Comparison of ENCODE assay signal across 7 mouse cellular contexts in genomic region chr11:120234776-120235181, GRCm38 (mm10). TPM values are rescaled to one million over a fixed set of nuclear protein-coding genes. Genes with fewer than 3 reads are reported as not detected.
DNase-seq lines count a peak whose midpoint lies in the region; ATAC-seq and TF ChIP-seq lines count a peak whose summit lies in the region.

No protein-coding gene starts in this region.

- peaks cover 65% of the 10 kb centered on the region for H3K4me1 ChIP-seq in forebrain, embryonic 10.5 days
- peaks cover 22% of the 10 kb centered on the region for H3K4me1 ChIP-seq in intestine, embryonic 16.5 days (ENCODE audit: control insufficient read depth, insufficient read depth, low read length)
- peaks cover 48% of the 10 kb centered on the region for H3K4me1 ChIP-seq in midbrain, embryonic 10.5 days

- H3K9ac ChIP-seq in intestine, embryonic 16.5 days (ENCODE audit: low read depth, low read length) = peak overlapping the region; percentile 100

- peaks cover 4% of the 10 kb centered on the region; the same call in 1 of the 2 replicates for H3K27me3 ChIP-seq in forebrain, embryonic 10.5 days (ENCODE audit: poor library complexity, severe bottlenecking)
- no peaks in the 10 kb centered on the region for H3K27me3 ChIP-seq in intestine, embryonic 16.5 days (replicated peaks; ENCODE audit: control insufficient read depth, insufficient read depth, low read length)
- H3K27me3 ChIP-seq in midbrain, embryonic 10.5 days (ENCODE audit: low read depth, poor library complexity, severe bottlenecking) = no peaks in the 10 kb centered on the region

- no peak for ATAC-seq in intestine, embryonic 16.5 days
- ATAC-seq in inflammation-experienced regulatory T-cells, adult 6 months = no peak

- WGBS in forebrain, embryonic 10.5 days = under 1% methylated on average over 39 of the region's 39 CpGs
- under 1% methylated on average over 39 of the region's 39 CpGs for WGBS in intestine, embryonic 16.5 days
- WGBS in midbrain, embryonic 10.5 days = 0% methylated on average over 39 of the region's 39 CpGs

- no peak for TF ChIP-seq POLR2A in brain, embryonic 14.5 days (IDR thresholded peaks at IDR 0.05; ENCODE audit: borderline replicate concordance, extremely low read depth, insufficient read depth, insufficient read length, poor library complexity, severe bottlenecking)

- H3K27ac ChIP-seq in forebrain, embryonic 10.5 days = peak overlapping the region; percentile 100
- H3K27ac ChIP-seq in intestine, embryonic 16.5 days (ENCODE audit: low read length) = peak overlapping the region; percentile 89
- H3K27ac ChIP-seq in midbrain, embryonic 10.5 days (replicated peaks) = peak overlapping the region; percentile 100

- no peaks in the 10 kb centered on the region for H3K9me3 ChIP-seq in forebrain, embryonic 10.5 days
- H3K9me3 ChIP-seq in intestine, embryonic 16.5 days (ENCODE audit: control insufficient read depth, low read length) = no peaks in the 10 kb centered on the region
- no peaks in the 10 kb centered on the region for H3K9me3 ChIP-seq in midbrain, embryonic 10.5 days (replicated peaks)

- peak overlapping the region; percentile 96 for H3K4me3 ChIP-seq in forebrain, embryonic 10.5 days
- peak overlapping the region; percentile 77 for H3K4me3 ChIP-seq in intestine, embryonic 16.5 days (ENCODE audit: low read length)
- peak overlapping the region; percentile 98 for H3K4me3 ChIP-seq in midbrain, embryonic 10.5 days

- peak; percentile 53 for DNase-seq in ovary, postnatal 36 days (ENCODE audit: low spot score)
- DNase-seq in ovary, postnatal 10 days (ENCODE audit: low spot score) = no peak
- DNase-seq in brain, embryonic 14.5 days (ENCODE audit: low read depth) = peak; percentile 77
- peak; percentile 83 for DNase-seq in forebrain, embryonic 10.5 days (ENCODE audit: extremely low spot score, low spot score)
- DNase-seq in midbrain, embryonic 10.5 days (ENCODE audit: low spot score) = no peak

- H3K36me3 ChIP-seq in forebrain, embryonic 10.5 days (replicated peaks) = peaks cover 17% of the 10 kb centered on the region
- H3K36me3 ChIP-seq in intestine, embryonic 16.5 days (ENCODE audit: control insufficient read depth, insufficient read depth, low read length) = no peaks in the 10 kb centered on the region
- H3K36me3 ChIP-seq in midbrain, embryonic 10.5 days = peaks cover 15% of the 10 kb centered on the region

- H3K4me2 ChIP-seq in intestine, embryonic 16.5 days (ENCODE audit: low read depth, low read length) = peak overlapping the region; percentile 96

- TF ChIP-seq CTCF in brain, embryonic 14.5 days (IDR thresholded peaks at IDR 0.05; ENCODE audit: borderline replicate concordance, extremely low read depth, insufficient read depth, insufficient read length) = no peak

RNA-seq across cellular contexts. Expression of gene Bahcc1, which starts 2.0 kb away (rescaled TPM):
- 29.0 and 47.0 TPM in 2 replicates for polyA plus RNA-seq in brain, embryonic 14.5 days (2012; rRNA removed)
- polyA plus RNA-seq in forebrain, embryonic 10.5 days (2016; fragmentation: Nextera tagmentation; extraction: Ambion mirVana) = 13.7 and 16.1 TPM in 2 replicates
- polyA plus RNA-seq in intestine, embryonic 16.5 days (2015; fragmentation: Nextera tagmentation; extraction: Ambion mirVana) = 4.9 and 5.7 TPM in 2 replicates
- polyA plus RNA-seq in midbrain, embryonic 10.5 days (2016; fragmentation: Nextera tagmentation; extraction: Ambion mirVana) = 14.3 and 16.6 TPM in 2 replicates
- polyA plus RNA-seq in inflammation-experienced regulatory T-cells, adult 6 months (2017; shearing (Covaris generic)) = not detected

Comparison
In these comparisons a context has a peak if more than half of its experiments do, and no peak if none do; other contexts are left out.
1. DNase-seq: peak in ovary, postnatal 36 days (single experiment), brain, embryonic 14.5 days (single experiment) and forebrain, embryonic 10.5 days (single experiment); none in ovary, postnatal 10 days (single experiment) and midbrain, embryonic 10.5 days (single experiment).
2. Peak in every context shown above with its lines, with median percentiles within 50 percentile points of each other: H3K27ac ChIP-seq and H3K4me3 ChIP-seq.